Mouse (Mus musculus) bone marrow, adult 2 months (tissue): Measurements from ENCODE around the gene Tspan18.

Experiments used
- CTCF ChIP-seq: fragments of 200-500 bp; IDR thresholded peaks from 2 replicates; pipeline ENCODE4 v1.5.1; 2011; ENCODE audit warnings: low read length, control low read depth; ENCODE audit not compliant: control insufficient read depth, insufficient read depth
- POLR2A ChIP-seq: fragments of 200-500 bp; IDR thresholded peaks from 2 replicates; pipeline ENCODE4 v1.6.1; 2011; ENCODE audit warnings: low read depth, mild to moderate bottlenecking, control low read depth, low read length, borderline replicate concordance; ENCODE audit not compliant: control insufficient read depth

DNA sequence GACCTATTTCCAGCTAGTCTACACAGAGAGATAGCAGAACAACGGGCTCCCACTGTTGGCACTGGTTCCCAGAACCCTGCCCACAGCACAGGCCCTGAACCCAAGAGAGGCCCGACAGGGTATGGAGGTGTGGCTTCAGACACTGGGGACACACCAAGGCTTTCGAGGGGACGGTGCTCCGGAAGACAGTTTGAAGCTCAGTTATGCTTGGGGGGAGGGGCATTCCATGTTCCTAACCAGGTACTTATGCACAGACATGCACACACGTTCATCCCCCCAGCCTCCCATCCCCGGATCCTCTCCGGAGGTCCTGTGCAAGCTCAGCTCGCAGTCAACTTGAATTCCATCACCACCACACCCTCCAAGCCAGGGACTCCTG, 142.1 kb downstream of the Tspan18 start:
- no peak for TF ChIP-seq POLR2A
- no peak for TF ChIP-seq CTCF
